Mouse (Mus musculus) T-cell, adult 2 months (primary cell): ENCODE measurements at regions not wholly inside any gene's neighbourhood (a gene's known extent, or its start where the extent isn't known, plus 50 kb on each side); places are given as distances from the start of the nearest gene placed in this dataset.

ENCODE experiments used
- DNase-seq: peaks from one replicate; pipeline ENCODE4 v3.0.0; 2022; ENCODE audit warnings: low spot score

DNA sequence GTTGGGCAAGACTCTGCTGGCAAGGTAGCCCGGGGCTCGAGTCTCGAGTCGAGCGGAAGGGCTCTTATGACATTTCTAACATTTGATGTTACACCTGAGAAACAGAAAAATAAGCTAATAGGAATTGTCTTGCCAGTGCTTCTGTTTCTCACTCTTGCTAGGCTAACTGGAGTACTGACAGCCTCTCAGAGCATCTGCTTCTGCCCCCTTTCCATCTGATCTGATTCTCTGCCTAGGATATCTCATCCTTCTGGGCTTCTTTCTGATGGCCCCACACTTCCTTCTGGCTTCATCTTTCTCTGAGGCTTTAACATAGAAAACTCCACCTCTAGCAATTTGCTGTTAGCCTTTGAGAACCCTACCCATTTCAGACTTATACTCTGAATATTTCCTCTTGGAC lies 95.0 kb upstream of the Arhgef9 start:
- no peak for DNase-seq

DNA sequence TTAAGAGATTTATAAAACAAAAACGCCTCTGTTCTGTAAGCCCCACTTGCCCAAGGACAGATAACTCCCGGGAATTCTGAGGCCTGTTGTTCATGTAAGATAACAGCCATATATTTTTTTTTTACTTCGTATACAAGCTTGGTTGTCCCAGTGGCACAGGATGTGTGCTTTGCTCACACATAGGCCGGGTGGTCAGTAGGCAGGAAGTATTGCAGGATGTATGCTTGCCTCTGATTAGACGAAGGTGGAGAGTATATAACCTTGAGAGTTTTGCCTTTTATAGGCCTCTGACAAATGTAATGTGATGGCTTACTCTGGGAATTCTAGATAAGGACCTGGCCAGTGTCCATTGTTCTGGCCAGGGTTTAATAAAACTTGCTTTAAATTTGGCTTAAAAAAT lies 85.4 kb upstream of the Arhgef9 start:
- no peak for DNase-seq

DNA sequence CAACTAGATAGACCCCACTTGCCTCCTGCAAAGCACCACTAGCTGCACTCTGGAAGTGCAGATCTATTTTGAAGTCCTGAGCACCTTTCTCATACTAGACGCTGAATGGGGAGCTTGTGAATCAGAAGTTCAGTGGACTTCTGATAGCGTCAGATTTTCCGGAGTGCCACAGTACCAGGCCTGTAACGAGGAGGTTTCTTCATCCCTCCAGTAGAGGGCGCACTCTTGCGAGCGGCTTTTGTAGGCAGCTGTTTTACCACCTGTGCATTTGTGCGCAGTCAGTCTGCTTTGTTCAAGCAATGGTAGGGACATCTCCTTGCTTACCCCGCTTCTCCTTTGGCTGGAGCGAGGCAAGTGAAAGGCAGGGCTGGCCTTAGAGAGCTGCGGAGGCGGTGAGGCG lies 56.9 kb upstream of the Arhgef9 start:
- DNase-seq, result peak; percentile 0
